Mouse (Mus musculus) ovary, adult 2 months (tissue): ENCODE data around the gene Gramd4. TPM values are rescaled to one million over a fixed set of nuclear protein-coding genes. Genes with fewer than 3 reads are reported as not detected.

Experiments used
- polyA plus RNA-seq: library from polyadenylated mRNA; depleted of rRNA; stranded (reverse); fragments of >200 nt; gene quantifications from 2 replicates; pipeline ENCODE4 v1.2.3, GENCODE M21; 2012; rRNA removed

The Gramd4 gene
- 26.4 and 26.9 TPM in 2 replicates for polyA plus RNA-seq

DNA sequence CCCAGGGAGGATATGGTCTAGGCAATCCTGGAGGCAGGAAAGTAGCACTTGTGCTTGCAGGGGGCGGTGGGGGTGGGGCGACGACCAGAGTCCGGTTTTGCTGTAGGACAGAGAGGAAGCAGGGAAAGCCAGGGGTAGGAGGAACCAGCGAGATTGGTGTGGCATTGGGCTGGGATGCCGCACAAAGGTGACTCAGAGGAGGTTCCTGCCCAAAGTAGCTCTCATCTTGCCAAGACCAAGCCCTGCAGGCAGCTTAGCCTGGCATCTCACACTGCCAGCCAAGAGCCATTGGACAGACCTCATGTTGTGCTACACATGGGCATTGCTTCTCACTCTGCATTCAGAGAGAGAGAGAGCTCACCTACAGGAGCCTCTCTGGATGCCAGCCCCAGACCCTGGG is at the start of gene Gramd4:
TSS of gene Gramd4 (plus strand) at position 283 of the 400 bp plus-strand sequence.

DNA sequence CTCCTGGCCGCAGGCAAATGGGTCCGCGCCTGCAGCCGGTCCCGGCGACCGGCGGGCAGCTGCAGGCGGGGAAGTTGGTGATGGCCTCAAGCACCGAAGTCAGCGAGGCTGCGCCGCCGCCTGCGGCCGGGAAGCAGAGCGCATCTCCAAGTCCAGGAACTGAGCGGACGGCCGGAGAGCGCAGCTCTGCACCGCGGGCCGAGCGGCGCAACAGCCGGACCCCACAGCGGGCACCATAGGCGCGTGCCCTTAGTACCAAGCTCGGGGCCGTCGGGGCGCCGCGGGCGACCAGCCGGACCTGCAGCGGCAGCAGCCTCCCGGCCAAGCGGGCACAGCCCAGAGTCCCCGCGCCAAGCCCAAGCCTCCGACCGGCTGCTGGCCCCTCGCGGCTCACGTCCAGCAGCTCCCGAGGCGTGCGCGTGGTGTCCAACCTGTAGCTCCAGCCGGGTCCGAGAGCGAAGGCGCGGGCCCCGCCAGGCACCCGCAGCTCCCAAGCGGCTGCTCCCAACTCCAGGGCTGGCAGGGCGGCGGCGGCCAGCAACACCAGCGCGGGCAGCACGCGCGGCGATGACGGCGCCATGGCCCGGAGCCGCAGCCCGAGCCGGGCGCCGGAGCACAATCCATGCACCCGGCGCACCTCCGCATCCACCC is 24.2 kb upstream of the Gramd4 start, which contains the start of gene Celsr1:
TSS of gene Celsr1 (minus strand) at position 587 of the 651 bp plus-strand sequence.

DNA sequence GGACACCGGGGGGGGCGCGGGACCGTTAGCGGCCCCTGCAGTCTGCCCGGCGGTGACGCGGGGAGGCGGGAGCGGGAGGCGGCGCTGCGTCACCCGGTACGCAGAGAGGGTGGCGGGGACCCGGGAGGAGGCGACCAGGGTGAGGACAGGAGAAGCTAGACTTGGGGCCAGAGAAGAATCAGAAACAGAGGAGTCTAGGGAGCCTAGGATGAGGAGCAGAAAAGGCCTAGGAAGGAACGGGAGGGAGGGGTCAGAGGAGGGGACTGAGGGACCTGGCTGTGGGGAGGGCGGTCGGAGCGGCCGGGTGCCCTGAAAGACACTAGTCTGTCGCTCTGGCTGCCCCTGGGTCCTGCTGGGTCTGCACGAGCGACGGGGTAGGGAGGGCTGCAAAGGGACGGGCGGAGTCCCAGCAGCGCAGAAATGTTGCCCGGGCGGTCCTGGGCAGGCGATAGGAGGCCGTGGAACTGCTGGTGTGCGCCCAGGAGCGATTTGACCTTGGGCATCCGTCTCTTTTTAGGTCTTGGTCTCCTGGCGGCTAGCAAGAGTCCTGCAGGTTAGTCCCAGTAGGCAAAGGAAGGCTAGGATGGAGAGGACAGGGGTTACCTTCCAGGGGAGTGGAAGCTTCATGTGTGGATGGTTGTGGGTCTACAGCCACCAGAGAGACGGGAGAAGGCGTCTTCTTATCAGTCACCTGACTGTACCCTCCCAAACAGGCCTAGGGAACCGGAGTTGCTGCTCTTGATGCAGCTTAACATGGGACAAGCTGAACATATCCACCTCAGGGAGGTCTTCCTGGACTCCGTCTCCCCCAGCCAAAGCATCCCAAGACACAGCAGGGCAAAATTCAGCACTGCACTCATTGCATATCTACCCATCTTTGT is 128.4 kb downstream of the Gramd4 start, which contains the start of gene Cerk:
TSS of gene Cerk (minus strand) at position 453 of the 881 bp plus-strand sequence.

Other genes starting within 250 kb of the Gramd4 start
- 34.7 and 54.3 TPM in 2 replicates for gene Cdpf1, start 246.0 kb upstream of the Gramd4 start, polyA plus RNA-seq
- 0.31 and 0.42 TPM in 2 replicates for gene Pkdrej, start 236.0 kb upstream of the Gramd4 start, polyA plus RNA-seq
- 5.3 and 7.0 TPM in 2 replicates for gene Ttc38, start 225.4 kb upstream of the Gramd4 start, polyA plus RNA-seq
- gene Gtse1, start 197.9 kb upstream of the Gramd4 start, polyA plus RNA-seq: 10.4 and 12.8 TPM in 2 replicates
- 40.1 and 46.8 TPM in 2 replicates for gene Trmu, start 178.4 kb upstream of the Gramd4 start, polyA plus RNA-seq
- 30.3 and 37.2 TPM in 2 replicates for gene Celsr1, start 23.9 kb upstream of the Gramd4 start, polyA plus RNA-seq
- 30.6 and 31.5 TPM in 2 replicates for gene Cerk, start 128.4 kb downstream of the Gramd4 start, polyA plus RNA-seq
- 34.2 and 34.9 TPM in 2 replicates for gene Tbc1d22a, start 156.8 kb downstream of the Gramd4 start, polyA plus RNA-seq